Mouse (Mus musculus) small intestine, adult 2 months (tissue): ENCODE measurements at regions not wholly inside any gene's neighbourhood (a gene's known extent, or its start where the extent isn't known, plus 50 kb on each side); places are given as distances from the start of the nearest gene placed in this dataset.

Experiments
- CTCF ChIP-seq: fragments of 200-500 bp; IDR thresholded peaks from 2 replicates; pipeline ENCODE4 v1.5.1; 2012; ENCODE audit warnings: low read depth, mild to moderate bottlenecking, control low read depth, inconsistent platforms, low read length, moderate library complexity, mixed read lengths; ENCODE audit not compliant: insufficient replicate concordance, insufficient read length; ENCODE audit errors: extremely low read depth
- POLR2A ChIP-seq: fragments of 200-500 bp; IDR thresholded peaks from 2 replicates; pipeline ENCODE4 v1.6.1; 2012; ENCODE audit warnings: low read depth, mild to moderate bottlenecking, control low read depth, inconsistent platforms, low read length, moderate library complexity

DNA sequence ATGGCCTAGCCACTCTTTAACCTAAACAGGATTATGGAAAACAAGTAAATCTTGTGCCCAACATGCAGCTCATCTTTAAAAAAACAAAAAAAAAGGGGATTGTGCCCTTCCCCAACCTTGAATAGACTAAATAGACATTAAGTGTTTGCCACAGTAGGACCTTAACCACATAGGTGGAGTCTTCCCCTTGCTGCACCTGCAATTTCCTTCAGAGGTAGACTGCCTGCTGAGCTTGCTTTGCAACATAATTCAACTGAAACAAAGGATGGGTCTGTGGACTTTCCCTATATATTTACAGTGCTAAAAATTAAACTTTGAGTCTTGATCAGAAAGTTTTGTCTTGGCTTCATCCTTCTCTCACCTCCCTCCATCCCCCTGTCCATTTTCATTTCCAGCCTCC, 165.9 kb upstream of the Casp1 start:
- TF ChIP-seq CTCF: no peak
- no peak for TF ChIP-seq POLR2A
